Comparison of ENCODE assay signal across 22 mouse cellular contexts in genomic region chr7:3323826-3324225, GRCm38 (mm10). TPM values are rescaled to one million over a fixed set of nuclear protein-coding genes. Genes with fewer than 3 reads are reported as not detected.
A peak's percentile ranks its signal among the peaks of the same experiment; 100 is the strongest.
DNase-seq lines count a peak whose midpoint lies in the region; ATAC-seq lines count a peak whose summit lies in the region.
"Had no signal": no experiment of that assay in that cellular context is flagged by ENCODE, and none has a peak within 500 bp of the region (broad histone marks: within the 10 kb centered on the region; RNA-seq: fewer than 3 reads in every experiment).

No protein-coding gene starts in this region.

- H3K4me1 ChIP-seq in midbrain, embryonic 11.5 days (ENCODE audit: control insufficient read depth, insufficient read depth, low read length): no peaks in the 10 kb centered on the region
- H3K4me1 ChIP-seq in midbrain, embryonic 16.5 days (ENCODE audit: control insufficient read depth, insufficient read depth, low read length): no peaks in the 10 kb centered on the region

- no peaks in the 10 kb centered on the region for H3K9me3 ChIP-seq in midbrain, embryonic 11.5 days (ENCODE audit: control insufficient read depth, low read length)
- no peaks in the 10 kb centered on the region for H3K9me3 ChIP-seq in midbrain, embryonic 16.5 days (replicated peaks; ENCODE audit: control insufficient read depth, low read length, poor library complexity, severe bottlenecking)
- H3K9me3 ChIP-seq: G1E had no signal

- H3K4me3 ChIP-seq in midbrain, embryonic 11.5 days (ENCODE audit: low read depth, low read length): no peak overlapping the region
- H3K4me3 ChIP-seq in midbrain, embryonic 16.5 days (ENCODE audit: low read depth, low read length): no peak overlapping the region

- H3K27ac ChIP-seq in midbrain, embryonic 11.5 days (ENCODE audit: low read depth, low read length): no peak overlapping the region
- no peak overlapping the region for H3K27ac ChIP-seq in midbrain, embryonic 16.5 days (ENCODE audit: low read length)

- peak; percentile 52; the same call in 1 of the 2 replicates for ATAC-seq in frontal cortex, adult (ENCODE audit: low TSS enrichment)
- ATAC-seq in midbrain, embryonic 11.5 days (ENCODE audit: low FRiP score): no peak
- ATAC-seq in midbrain, embryonic 16.5 days: no peak
- ATAC-seq: activated CD4-positive, CD25-positive, alpha-beta regulatory T cell, adult 4 months; CD4-positive, CD25-positive, alpha-beta regulatory T cell, adult 4 months; Patski had no signal

- H3K4me2 ChIP-seq in midbrain, embryonic 11.5 days: no peak overlapping the region
- no peak overlapping the region for H3K4me2 ChIP-seq in midbrain, embryonic 16.5 days (ENCODE audit: low read length)

- no peak for DNase-seq in frontal cortex, postnatal 10 days (ENCODE audit: low spot score in 2 of 2)
- peak; percentile 23 for DNase-seq in midbrain, embryonic 11.5 days (ENCODE audit: low spot score, missing footprints)
- DNase-seq in brain, adult 2 months (ENCODE audit: low read depth, low spot score): peak; percentile 33
- no peak for DNase-seq in cerebellum, adult 18-20 months
- DNase-seq: adrenal gland, adult 2 months; adrenal gland, adult 8-10 months; adrenal gland, postnatal 10 days; adrenal gland, postnatal 14 days; adrenal gland, postnatal 25 days; adrenal gland, postnatal 36 days; B cell, adult 2 months; cerebellum, adult 11 months; cerebellum, adult 11-12 months; cerebellum, adult 2 months; cerebellum, adult 8-10 months had no signal

- 92% methylated on average over 1 of the region's 1 CpGs for WGBS in midbrain, embryonic 11.5 days
- WGBS in midbrain, embryonic 16.5 days: 93% methylated on average over 1 of the region's 1 CpGs

- no peaks in the 10 kb centered on the region for H3K36me3 ChIP-seq in midbrain, embryonic 11.5 days (ENCODE audit: control insufficient read depth, insufficient read depth, low read length)
- H3K36me3 ChIP-seq in midbrain, embryonic 16.5 days (ENCODE audit: control insufficient read depth, insufficient read depth, low read length): peaks cover 2% of the 10 kb centered on the region; the same call in 1 of the 2 replicates
- H3K36me3 ChIP-seq: G1E had no signal

- H3K27me3 ChIP-seq in midbrain, embryonic 11.5 days (ENCODE audit: control insufficient read depth, insufficient read depth, low read length): no peaks in the 10 kb centered on the region
- no peaks in the 10 kb centered on the region for H3K27me3 ChIP-seq in midbrain, embryonic 16.5 days (ENCODE audit: control insufficient read depth, insufficient read depth, low read depth, low read length)
- H3K27me3 ChIP-seq: CH12.LX, Patski had no signal

- no peak overlapping the region for H3K9ac ChIP-seq in midbrain, embryonic 11.5 days (ENCODE audit: low read length)
- H3K9ac ChIP-seq in midbrain, embryonic 16.5 days (ENCODE audit: low read depth, low read length): no peak overlapping the region

RNA-seq across cellular contexts. Expression of gene Cacng7, which starts 8.9 kb away (rescaled TPM):
- 4.2 and 4.4 TPM in 2 replicates for polyA plus RNA-seq in midbrain, embryonic 11.5 days (2014; fragmentation: Nextera tagmentation; extraction: Ambion mirVana)
- 2.6 and 3.0 TPM in 2 replicates for polyA plus RNA-seq in midbrain, embryonic 16.5 days (2015; fragmentation: Nextera tagmentation; extraction: Ambion mirVana)
- polyA plus RNA-seq: activated CD4-positive, CD25-positive, alpha-beta regulatory T cell, adult 4 months; CD4-positive, CD25-positive, alpha-beta regulatory T cell, adult 4 months; G1E had no signal

RNA-seq across cellular contexts. Expression of gene Prkcg, which starts 34.8 kb away (rescaled TPM):
- 0.31 and 0.77 TPM in 2 replicates for polyA plus RNA-seq in midbrain, embryonic 11.5 days (2014; fragmentation: Nextera tagmentation; extraction: Ambion mirVana)
- polyA plus RNA-seq in midbrain, embryonic 16.5 days (2015; fragmentation: Nextera tagmentation; extraction: Ambion mirVana): 3.3 and 3.8 TPM in 2 replicates
- polyA plus RNA-seq: activated CD4-positive, CD25-positive, alpha-beta regulatory T cell, adult 4 months; CD4-positive, CD25-positive, alpha-beta regulatory T cell, adult 4 months; G1E had no signal

RNA-seq across cellular contexts. Expression of gene Myadm, which starts 34.9 kb away (rescaled TPM):
- polyA plus RNA-seq in midbrain, embryonic 11.5 days (2014; fragmentation: Nextera tagmentation; extraction: Ambion mirVana): 38.1 and 41.2 TPM in 2 replicates
- 32.7 and 36.4 TPM in 2 replicates for polyA plus RNA-seq in midbrain, embryonic 16.5 days (2015; fragmentation: Nextera tagmentation; extraction: Ambion mirVana)
- polyA plus RNA-seq: G1E had no signal

Comparison
In these comparisons a context has a peak if more than half of its experiments do, and no peak if none do; other contexts are left out.
1. DNase-seq: peak in midbrain, embryonic 11.5 days (single experiment) and brain, adult 2 months (single experiment); none in frontal cortex, postnatal 10 days (0 of 2) and cerebellum, adult 18-20 months (0 of 2).